Mouse (Mus musculus) skeletal muscle tissue, postnatal 0 days (tissue): ENCODE measurements around the gene Aebp1. TPM values are rescaled to one million over a fixed set of nuclear protein-coding genes. Genes with fewer than 3 reads are reported as not detected.

Experiments
- polyA plus RNA-seq: library from polyadenylated mRNA; unstranded; fragments of >200 nt; fragmentation: Nextera tagmentation; extraction: Ambion mirVana; gene quantifications from 2 replicates; pipeline ENCODE4 v1.2.1, GENCODE M21; 2015

Gene Aebp1
- 21.6 and 28.4 TPM in 2 replicates for polyA plus RNA-seq

DNA sequence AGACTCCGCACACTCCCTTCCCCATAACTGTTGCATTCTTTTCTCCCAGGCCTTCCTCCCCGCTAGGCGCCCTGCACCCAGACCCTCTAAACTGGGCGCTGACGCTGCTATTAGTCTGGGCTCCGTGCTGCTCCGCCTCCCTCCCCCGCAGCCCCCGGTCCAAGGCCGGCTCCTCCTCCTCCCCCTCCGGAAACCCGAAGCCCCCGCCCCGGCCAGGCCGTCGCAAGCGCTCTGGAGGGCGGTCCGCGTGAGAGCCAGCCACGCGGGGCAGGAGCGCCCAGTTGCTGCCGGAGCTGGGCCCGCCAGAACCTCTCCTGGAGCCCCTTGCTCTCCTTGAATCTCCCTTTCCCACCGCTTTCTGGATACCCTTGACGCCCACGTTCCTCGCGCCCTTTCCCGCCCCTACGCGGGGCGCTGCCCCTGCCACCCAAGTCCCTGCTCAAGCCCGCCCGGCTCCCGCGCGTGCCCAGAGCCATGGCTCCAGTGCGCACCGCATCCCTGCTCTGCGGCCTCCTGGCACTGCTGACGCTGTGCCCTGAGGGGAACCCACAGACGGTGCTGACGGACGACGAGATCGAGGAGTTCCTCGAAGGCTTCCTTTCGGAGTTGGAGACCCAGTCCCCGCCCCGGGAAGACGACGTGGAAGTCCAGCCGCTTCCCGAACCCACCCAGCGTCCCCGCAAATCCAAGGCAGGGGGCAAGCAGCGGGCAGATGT lies at the start of gene Aebp1:
Aebp1 (plus strand) TSS at position 270 of the 716 bp plus-strand sequence.

GRCm38 (mm10) chr11:5837251-5838246 lies 24.2 kb upstream of the Aebp1 start, which contains the start of gene Polm:
Gene Polm (minus strand): TSS chr11:5838016.

DNA sequence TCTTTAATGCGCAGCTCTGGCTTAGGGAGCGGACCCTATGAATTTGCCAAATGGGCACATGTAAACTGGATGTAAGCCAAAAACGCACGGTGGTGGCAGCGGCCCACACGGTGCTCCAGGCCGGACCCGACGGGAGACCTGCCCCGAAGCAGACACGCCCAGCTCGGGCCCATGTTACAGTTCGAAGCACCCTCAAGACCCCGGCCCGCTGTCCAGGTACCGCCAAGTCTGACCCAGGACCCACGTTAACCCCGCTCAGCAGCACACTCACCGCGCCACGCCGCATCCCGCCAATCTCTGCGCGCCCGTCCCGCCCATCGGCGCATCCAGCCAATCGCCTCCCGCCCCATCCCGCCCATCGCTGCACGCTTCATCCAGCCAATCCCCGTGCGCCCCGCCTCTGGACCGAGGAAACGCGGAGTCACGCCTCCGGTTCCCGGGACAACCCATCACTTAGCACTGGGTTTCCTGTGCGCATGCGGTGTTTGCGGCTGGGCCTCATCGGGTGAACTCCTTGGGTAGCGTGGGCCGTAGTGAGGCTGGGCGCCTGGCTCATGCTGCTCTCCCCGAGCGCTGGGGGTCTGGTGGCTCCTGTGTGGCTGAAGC lies 16.3 kb downstream of the Aebp1 start, which contains the start of gene Pold2:
Pold2 (minus strand) TSS at position 372 of the 606 bp plus-strand sequence.

GRCm38 (mm10) chr11:5898531-5898930 lies 36.8 kb downstream of the Aebp1 start, which contains the start of gene Myl7:
Gene Myl7 (minus strand): TSS chr11:5898782.

Other genes with a start within 250 kb of the Aebp1 start
- 175 and 186 TPM in 2 replicates for gene Mrps24, start 146.3 kb upstream of the Aebp1 start, polyA plus RNA-seq
- gene Urgcp, start 99.6 kb upstream of the Aebp1 start, polyA plus RNA-seq: 22.0 and 23.2 TPM in 2 replicates
- 37.9 and 47.7 TPM in 2 replicates for gene Dbnl, start 73.5 kb upstream of the Aebp1 start, polyA plus RNA-seq
- 3,377 and 3,488 TPM in 2 replicates for gene Pgam2, start 58.2 kb upstream of the Aebp1 start, polyA plus RNA-seq
- 3.2 and 3.7 TPM in 2 replicates for gene Polm, start 23.9 kb upstream of the Aebp1 start, polyA plus RNA-seq
- gene Pold2, start 16.3 kb downstream of the Aebp1 start, polyA plus RNA-seq: 55.5 and 56.7 TPM in 2 replicates
- 0.54 and 1.5 TPM in 2 replicates for gene Myl7, start 36.8 kb downstream of the Aebp1 start, polyA plus RNA-seq
- 0.26 and 0.28 TPM in 2 replicates for gene Gck, start 88.1 kb downstream of the Aebp1 start, polyA plus RNA-seq
- 21.4 and 26.2 TPM in 2 replicates for gene Ykt6, start 93.7 kb downstream of the Aebp1 start, polyA plus RNA-seq
- gene Camk2b, start 204.4 kb downstream of the Aebp1 start, polyA plus RNA-seq: 86.4 and 93.6 TPM in 2 replicates